Mouse (Mus musculus): ENCODE data around the gene Sema6c. TPM values are rescaled to one million over a fixed set of nuclear protein-coding genes. Genes with fewer than 3 reads are reported as not detected.

Gene Sema6c
- 0.72 and 0.96 TPM in 2 replicates for polyA plus RNA-seq (2015; fragmentation: Nextera tagmentation; extraction: Ambion mirVana)

DNA sequence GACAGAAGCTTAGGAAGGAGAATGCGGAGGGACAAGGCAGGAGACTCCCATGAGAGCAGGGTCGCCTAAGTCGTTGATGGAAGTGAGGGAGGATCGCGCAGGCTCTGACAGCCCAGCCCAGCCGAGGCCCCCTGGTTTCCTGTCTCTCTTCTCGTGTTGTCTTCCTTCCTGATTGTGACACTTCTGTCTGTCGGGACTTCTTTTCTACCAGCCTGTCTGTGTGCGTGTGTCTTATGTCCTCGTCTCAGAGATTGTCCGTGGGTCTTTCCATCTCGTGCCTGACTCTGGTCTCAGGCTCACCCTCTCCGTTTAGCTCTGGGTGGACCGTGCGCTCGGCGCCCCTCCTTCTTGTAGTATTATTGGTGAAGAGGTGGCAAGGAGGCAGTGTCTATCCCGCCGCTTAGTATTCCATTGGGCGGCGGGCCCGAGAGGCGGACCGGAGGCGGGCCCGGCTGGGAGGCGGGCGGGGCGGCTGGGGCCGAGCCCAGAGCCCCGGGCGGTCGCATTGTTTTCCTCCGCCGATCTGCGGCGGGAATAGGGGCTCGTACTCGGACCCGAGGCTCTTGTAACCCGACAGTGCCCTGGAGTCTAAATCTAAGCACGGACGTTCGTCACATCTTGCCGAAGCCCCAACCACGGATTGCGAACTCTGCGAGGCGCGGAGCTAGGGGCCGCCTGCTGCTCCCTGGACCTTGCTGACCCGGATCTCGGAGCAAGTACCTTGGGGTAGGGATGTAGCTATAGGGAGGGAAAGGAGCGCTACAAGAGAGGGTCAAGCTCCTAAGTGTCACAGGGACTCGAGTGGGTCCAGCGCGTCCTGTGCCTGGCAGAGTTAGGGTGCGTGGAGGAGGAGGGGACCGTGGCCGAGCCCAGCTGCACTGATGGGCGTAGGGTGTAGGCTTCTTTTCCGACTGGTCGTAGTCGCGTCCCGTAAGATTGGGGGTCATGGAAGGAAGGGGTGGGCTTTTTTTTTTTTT lies at the start of gene Sema6c:
Sema6c (plus strand) TSS at position 471 of the 977 bp plus-strand sequence.

DNA sequence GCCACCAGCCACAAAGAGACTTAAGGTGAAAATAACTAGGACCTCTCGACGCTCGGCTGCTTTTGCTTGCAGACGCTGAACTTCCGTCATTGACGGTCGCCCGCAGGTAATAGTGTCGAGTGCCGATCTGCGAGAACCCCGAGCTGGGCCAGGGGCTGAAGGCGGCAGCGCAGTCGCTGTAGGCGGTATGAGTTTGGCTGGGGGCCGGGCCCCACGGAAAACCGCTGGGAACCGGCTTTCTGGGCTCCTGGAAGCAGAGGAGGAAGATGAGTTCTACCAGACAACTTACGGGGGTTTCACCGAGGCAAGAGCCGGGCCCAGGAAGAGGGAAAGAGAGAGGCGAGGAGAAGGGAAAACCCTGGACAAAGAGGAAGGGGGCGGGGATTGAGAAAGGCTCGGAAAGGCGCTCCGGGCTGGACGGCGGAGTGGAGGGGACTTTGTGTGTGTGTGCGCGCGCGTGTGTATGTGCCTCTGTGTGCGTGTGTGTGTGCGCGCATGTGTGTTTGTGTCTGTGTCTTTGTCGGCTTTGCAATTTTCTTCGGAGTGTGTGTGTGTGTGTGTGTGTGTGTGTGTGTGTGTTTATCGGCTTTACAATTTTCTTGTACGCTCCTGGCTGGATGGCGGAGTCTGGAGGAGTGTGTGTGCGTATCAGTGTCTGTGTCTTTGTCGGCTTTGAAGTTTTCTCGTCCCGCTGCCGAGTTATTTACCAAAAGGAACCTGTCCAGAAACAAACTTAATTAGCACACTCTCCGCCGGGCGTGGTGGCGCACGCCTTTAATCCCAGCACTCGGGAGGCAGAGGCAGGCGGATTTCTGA lies 49.1 kb upstream of the Sema6c start, which contains the start of gene Vps72:
Vps72 (plus strand) TSS at position 112 of the 816 bp plus-strand sequence.

GRCm38 (mm10) chr3:95124246-95124645 lies 36.0 kb upstream of the Sema6c start, which contains the start of gene Tmod4:
TSS of gene Tmod4 (plus strand) at chr3:95124476.

GRCm38 (mm10) chr3:95133680-95134101 lies 26.6 kb upstream of the Sema6c start, which contains the start of the genes Scnm1 and Lysmd1:
TSS of gene Scnm1 (minus strand) at chr3:95134011.
TSS of gene Lysmd1 (plus strand) at chr3:95134088.

DNA sequence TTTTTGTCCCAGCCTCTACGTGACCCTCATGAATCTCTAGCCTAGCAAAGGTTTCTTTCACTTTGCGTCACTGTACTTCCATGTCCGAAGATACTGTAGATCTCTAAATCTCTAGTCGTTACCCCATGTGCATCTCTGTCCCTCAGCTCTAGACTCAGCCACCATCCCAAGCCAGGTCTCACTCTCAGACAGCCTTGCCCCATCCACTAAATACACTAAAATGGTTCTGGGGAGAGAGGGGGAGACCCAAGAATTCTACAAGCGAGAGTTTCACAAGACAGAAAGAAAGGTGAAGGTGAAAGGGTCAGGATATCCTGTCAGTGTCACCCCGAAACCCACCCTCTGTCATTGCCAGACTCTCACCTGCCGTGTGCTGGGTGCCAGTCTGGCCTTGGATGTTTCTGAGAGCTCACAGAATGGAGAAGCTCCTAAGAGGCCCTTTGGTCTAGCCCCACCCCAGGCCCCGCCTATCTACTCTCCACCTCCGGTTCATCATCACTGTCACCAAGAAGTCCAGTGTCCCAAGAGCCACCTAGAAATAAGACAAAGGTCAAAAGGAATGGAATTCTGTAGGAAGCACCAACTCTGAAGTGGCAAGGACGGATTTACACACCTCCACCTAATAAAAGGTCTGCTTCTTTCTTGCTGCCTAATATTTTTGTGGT lies 18.2 kb upstream of the Sema6c start, which contains the start of gene Tnfaip8l2:
Tnfaip8l2 (minus strand) TSS at position 409 of the 665 bp plus-strand sequence.

DNA sequence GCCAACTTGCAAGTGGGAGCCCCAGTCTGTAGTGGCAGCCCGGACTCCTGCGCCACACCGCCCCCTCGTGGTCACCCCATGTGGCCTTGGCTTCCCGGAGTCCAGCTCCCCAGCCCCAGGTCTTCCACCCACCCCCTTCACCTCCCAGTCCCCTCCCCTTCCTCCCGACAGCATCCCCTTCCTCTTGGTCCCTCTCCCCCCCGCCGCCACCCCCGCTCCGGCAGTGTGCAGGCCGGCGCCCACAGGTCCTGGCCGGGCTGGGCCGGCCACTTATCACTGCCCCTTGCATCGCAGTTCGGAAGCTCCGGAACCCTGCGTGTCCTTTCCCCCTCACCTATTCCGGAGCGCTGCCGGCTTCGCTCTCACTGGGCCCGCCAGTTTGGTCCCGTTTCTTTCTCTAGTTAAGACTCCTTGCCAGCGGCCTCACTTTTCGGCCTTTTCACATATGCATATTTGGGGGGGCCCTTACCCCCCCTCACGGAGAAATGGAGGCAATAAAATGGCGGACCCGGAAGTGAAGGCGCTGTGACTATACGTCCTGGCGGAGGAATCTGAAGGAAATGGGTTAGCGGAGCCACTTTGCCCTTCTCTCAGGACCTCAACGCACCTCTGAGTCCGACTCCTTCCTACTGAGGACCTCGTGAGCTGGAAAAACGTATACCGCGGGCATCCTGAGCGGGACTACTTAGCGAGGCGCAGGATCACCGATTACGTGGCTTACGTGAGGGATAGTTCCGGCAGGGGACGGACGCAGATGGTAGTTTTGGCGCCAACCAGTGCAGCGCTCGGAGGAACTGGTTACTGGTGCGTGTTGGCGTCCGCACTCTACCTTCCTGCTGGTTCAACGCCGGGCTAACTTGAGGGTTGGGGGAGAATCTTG lies 57.2 kb downstream of the Sema6c start, which contains the start of gene Gabpb2:
Gabpb2 (minus strand) TSS at position 662 of the 880 bp plus-strand sequence.

Other genes with a start within 250 kb of the Sema6c start
- 88.8 and 90.4 TPM in 2 replicates for gene Selenbp1, start 227.4 kb upstream of the Sema6c start, polyA plus RNA-seq (2015; fragmentation: Nextera tagmentation; extraction: Ambion mirVana)
- gene Rfx5, start 206.4 kb upstream of the Sema6c start, polyA plus RNA-seq (2015; fragmentation: Nextera tagmentation; extraction: Ambion mirVana) = 2.4 and 3.7 TPM in 2 replicates
- gene Pi4kb, start 185.7 kb upstream of the Sema6c start, polyA plus RNA-seq (2015; fragmentation: Nextera tagmentation; extraction: Ambion mirVana) = 9.8 and 9.9 TPM in 2 replicates
- 9.0 and 9.9 TPM in 2 replicates for gene Zfp687, start 145.0 kb upstream of the Sema6c start, polyA plus RNA-seq (2015; fragmentation: Nextera tagmentation; extraction: Ambion mirVana)
- gene Psmd4, start 117.8 kb upstream of the Sema6c start, polyA plus RNA-seq (2015; fragmentation: Nextera tagmentation; extraction: Ambion mirVana) = 183 and 187 TPM in 2 replicates
- gene Pip5k1a, start 53.5 kb upstream of the Sema6c start, polyA plus RNA-seq (2015; fragmentation: Nextera tagmentation; extraction: Ambion mirVana) = 13.8 and 15.1 TPM in 2 replicates
- gene Vps72, start 49.4 kb upstream of the Sema6c start, polyA plus RNA-seq (2015; fragmentation: Nextera tagmentation; extraction: Ambion mirVana) = 49.8 and 56.7 TPM in 2 replicates
- gene Tmod4, start 36.0 kb upstream of the Sema6c start, polyA plus RNA-seq (2015; fragmentation: Nextera tagmentation; extraction: Ambion mirVana) = 1.3 and 2.1 TPM in 2 replicates
- gene Scnm1, start 26.4 kb upstream of the Sema6c start, polyA plus RNA-seq (2015; fragmentation: Nextera tagmentation; extraction: Ambion mirVana) = 42.9 and 44.7 TPM in 2 replicates
- 7.0 and 9.5 TPM in 2 replicates for gene Lysmd1, start 26.4 kb upstream of the Sema6c start, polyA plus RNA-seq (2015; fragmentation: Nextera tagmentation; extraction: Ambion mirVana)
- 22.2 and 26.2 TPM in 2 replicates for gene Tnfaip8l2, start 18.1 kb upstream of the Sema6c start, polyA plus RNA-seq (2015; fragmentation: Nextera tagmentation; extraction: Ambion mirVana)
- 10.6 and 10.9 TPM in 2 replicates for gene Gabpb2, start 57.5 kb downstream of the Sema6c start, polyA plus RNA-seq (2015; fragmentation: Nextera tagmentation; extraction: Ambion mirVana)
- gene Cdc42se1, start 68.3 kb downstream of the Sema6c start, polyA plus RNA-seq (2015; fragmentation: Nextera tagmentation; extraction: Ambion mirVana) = 62.9 and 76.5 TPM in 2 replicates
- gene Mllt11, start 71.7 kb downstream of the Sema6c start, polyA plus RNA-seq (2015; fragmentation: Nextera tagmentation; extraction: Ambion mirVana) = 3.5 and 4.2 TPM in 2 replicates
- 0.31 and 0.46 TPM in 2 replicates for gene Gm128, start 81.1 kb downstream of the Sema6c start, polyA plus RNA-seq (2015; fragmentation: Nextera tagmentation; extraction: Ambion mirVana)
- not detected in 2 replicates for gene Bnipl, start 90.7 kb downstream of the Sema6c start, polyA plus RNA-seq (2015; fragmentation: Nextera tagmentation; extraction: Ambion mirVana)
- 28.2 and 36.1 TPM in 2 replicates for gene Mindy1, start 120.9 kb downstream of the Sema6c start, polyA plus RNA-seq (2015; fragmentation: Nextera tagmentation; extraction: Ambion mirVana)
- gene Prune1, start 121.6 kb downstream of the Sema6c start, polyA plus RNA-seq (2015; fragmentation: Nextera tagmentation; extraction: Ambion mirVana) = 7.8 and 8.4 TPM in 2 replicates
- gene Anxa9, start 146.7 kb downstream of the Sema6c start, polyA plus RNA-seq (2015; fragmentation: Nextera tagmentation; extraction: Ambion mirVana) = 3.6 and 4.8 TPM in 2 replicates
- 99.7 and 109 TPM in 2 replicates for gene Cers2, start 154.3 kb downstream of the Sema6c start, polyA plus RNA-seq (2015; fragmentation: Nextera tagmentation; extraction: Ambion mirVana)
- 12.7 TPM in 2 replicates for gene Setdb1, start 196.7 kb downstream of the Sema6c start, polyA plus RNA-seq (2015; fragmentation: Nextera tagmentation; extraction: Ambion mirVana)
- not detected in 2 replicates for gene 4930558C23Rik, start 242.4 kb downstream of the Sema6c start, polyA plus RNA-seq (2015; fragmentation: Nextera tagmentation; extraction: Ambion mirVana)

All from spleen, postnatal 0 days (tissue).